Mouse (Mus musculus) bone marrow, adult 2 months (tissue): ENCODE measurements around the gene Tmf1. TPM values are rescaled to one million over a fixed set of nuclear protein-coding genes. Genes with fewer than 3 reads are reported as not detected.

Experiments
- H3K27ac ChIP-seq: fragments of 200-500 bp; 2 replicates; pipeline ENCODE4 v1.5.1; 2012; ENCODE audit warnings: low read depth, mild to moderate bottlenecking, control low read depth, inconsistent platforms, low read length; ENCODE audit not compliant: control insufficient read depth, poor library complexity, insufficient read depth
- H3K4me1 ChIP-seq: fragments of 200-500 bp; 2 replicates; pipeline ENCODE4 v1.6.1; 2011; ENCODE audit warnings: low read length; ENCODE audit not compliant: control insufficient read depth, insufficient read depth
- H3K4me3 ChIP-seq: fragments of 200-500 bp; replicated peaks from 2 replicates; pipeline ENCODE3; 2011; ENCODE audit warnings: mild to moderate bottlenecking, low read depth, low read length, control low read depth; ENCODE audit not compliant: control insufficient read depth
- CTCF ChIP-seq: fragments of 200-500 bp; IDR thresholded peaks from 2 replicates; pipeline ENCODE4 v1.5.1; 2011; ENCODE audit warnings: low read length, control low read depth; ENCODE audit not compliant: control insufficient read depth, insufficient read depth
- POLR2A ChIP-seq: fragments of 200-500 bp; IDR thresholded peaks from 2 replicates; pipeline ENCODE4 v1.6.1; 2011; ENCODE audit warnings: low read depth, mild to moderate bottlenecking, control low read depth, low read length, borderline replicate concordance; ENCODE audit not compliant: control insufficient read depth
- WGBS: fragments of 180-500 bp; shearing (Covaris S2); methylation state at CpG from one replicate; pipeline ENCODE4 v1.1.7; 2018; 5-methylcytosine and 5-hydroxymethylcytosine counted together
- polyA plus RNA-seq: library from polyadenylated mRNA; stranded (reverse); fragments of >200 nt; gene quantifications from 2 replicates; pipeline ENCODE4 v1.2.4, GENCODE M21; 2011; ENCODE audit warnings: low replicate concordance; ENCODE audit not compliant: missing spikeins, insufficient read depth, insufficient read length

Tmf1 gene
- polyA plus RNA-seq, 1 experiment, result 36.2 TPM

DNA sequence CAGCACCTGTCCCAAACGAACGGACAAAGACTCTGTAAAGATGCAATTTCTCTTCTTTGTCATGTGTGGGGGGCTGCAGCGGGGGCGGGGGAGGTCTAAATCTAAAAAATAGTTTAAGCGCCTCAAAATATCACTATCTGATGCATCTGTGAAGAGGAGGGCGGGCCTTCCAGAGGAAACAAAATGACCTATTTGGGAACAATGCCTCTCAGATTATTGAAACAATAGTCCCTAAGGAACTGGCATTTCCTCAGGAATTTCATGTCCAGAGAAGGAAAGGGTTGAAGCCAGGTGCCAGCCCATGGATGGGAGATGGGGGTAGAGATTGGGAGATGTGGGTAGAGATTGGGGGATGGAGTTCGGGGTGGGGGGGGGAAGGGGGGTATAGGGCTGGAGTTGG lies 37.1 kb downstream of the Tmf1 start:
- WGBS, result 87% methylated on average over 7 of the region's 7 CpGs
- Histone ChIP-seq H3K27ac (no peak overlapping the region), H3K4me3 (no peak overlapping the region), H3K4me1 (no peaks in the 10 kb centered on the region)
- TF ChIP-seq POLR2A (no peak), CTCF (no peak)

DNA sequence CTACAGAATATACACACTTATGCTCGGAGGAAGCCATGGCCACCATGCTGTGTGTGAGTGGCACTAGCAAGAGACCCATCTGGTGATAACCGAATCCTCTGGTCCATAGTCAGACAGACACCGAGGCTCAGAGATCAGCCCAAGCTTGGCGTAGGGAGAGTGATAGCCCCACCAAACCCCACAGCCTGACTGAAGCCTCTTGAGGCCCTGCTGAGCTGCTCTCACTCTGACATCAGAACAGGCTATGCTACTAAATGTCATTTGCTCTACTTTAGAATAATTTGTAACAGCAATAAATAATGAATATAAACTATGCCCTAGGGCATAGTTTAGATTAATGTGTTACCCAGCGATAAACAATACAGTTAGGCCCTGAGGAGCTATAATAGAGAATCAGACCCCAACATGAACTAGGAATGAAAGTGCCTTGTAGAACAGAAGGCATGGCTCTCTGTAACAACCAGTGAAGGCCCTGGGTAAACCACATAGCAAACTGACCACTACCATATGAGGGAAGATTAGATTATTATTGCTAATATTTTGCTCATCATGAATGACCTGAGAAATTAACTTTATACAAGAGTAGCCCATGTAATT lies 46.1 kb downstream of the Tmf1 start:
- no peak for TF ChIP-seq CTCF
- TF ChIP-seq POLR2A, result no peak
- Histone ChIP-seq H3K4me1 (no peaks in the 10 kb centered on the region), H3K4me3 (no peak overlapping the region), H3K27ac (no peak overlapping the region)
- 84% methylated on average over 5 of the region's 5 CpGs for WGBS

DNA sequence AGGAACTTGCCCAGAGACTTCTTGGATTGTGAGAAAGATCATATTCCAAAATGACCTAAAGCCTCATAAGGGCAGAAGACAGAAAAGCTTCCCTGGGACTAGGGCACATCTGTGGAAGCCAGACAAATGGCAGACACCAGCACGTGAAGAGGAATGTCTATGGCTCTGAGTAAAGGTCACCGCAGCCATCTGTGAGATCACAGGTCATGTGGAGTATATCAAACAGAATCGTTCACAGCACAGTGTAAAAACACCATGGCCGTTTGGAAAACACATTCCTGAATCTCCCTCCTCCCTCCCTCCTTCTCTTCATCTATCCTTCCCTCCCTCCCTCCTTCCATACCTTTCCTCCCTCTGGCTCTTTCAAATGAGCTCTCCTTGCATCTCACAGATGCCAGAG lies 47.1 kb downstream of the Tmf1 start:
- TF ChIP-seq CTCF (no peak), POLR2A (no peak)
- Histone ChIP-seq H3K4me1 (no peaks in the 10 kb centered on the region), H3K27ac (no peak overlapping the region), H3K4me3 (no peak overlapping the region)
- WGBS, result 83% methylated on average over 4 of the region's 4 CpGs

DNA sequence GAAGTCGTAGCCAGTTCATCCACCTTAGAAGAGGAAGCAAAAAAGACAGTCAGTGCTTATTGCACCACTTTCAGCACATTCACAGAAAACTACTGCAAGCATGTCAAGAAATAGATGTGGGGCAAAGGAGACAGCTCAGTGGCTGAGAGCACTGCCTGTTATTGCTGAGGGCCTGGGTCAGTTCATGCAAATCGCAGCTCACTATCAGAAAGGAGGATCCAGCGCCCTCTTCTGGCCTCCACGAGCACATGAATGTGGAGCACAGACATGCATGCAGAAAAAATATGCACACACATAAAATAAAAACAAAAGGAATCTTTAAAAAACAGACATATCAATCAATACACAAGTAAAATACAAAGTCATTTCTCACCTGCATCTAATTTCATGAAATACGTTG lies 47.9 kb downstream of the Tmf1 start:
- Histone ChIP-seq H3K27ac (no peak overlapping the region), H3K4me3 (no peak overlapping the region), H3K4me1 (no peaks in the 10 kb centered on the region)
- TF ChIP-seq CTCF, result peak; percentile 45; the same call in 1 of the 2 replicates
- TF ChIP-seq POLR2A, result no peak
- 81% methylated on average over 5 of the region's 5 CpGs for WGBS

DNA sequence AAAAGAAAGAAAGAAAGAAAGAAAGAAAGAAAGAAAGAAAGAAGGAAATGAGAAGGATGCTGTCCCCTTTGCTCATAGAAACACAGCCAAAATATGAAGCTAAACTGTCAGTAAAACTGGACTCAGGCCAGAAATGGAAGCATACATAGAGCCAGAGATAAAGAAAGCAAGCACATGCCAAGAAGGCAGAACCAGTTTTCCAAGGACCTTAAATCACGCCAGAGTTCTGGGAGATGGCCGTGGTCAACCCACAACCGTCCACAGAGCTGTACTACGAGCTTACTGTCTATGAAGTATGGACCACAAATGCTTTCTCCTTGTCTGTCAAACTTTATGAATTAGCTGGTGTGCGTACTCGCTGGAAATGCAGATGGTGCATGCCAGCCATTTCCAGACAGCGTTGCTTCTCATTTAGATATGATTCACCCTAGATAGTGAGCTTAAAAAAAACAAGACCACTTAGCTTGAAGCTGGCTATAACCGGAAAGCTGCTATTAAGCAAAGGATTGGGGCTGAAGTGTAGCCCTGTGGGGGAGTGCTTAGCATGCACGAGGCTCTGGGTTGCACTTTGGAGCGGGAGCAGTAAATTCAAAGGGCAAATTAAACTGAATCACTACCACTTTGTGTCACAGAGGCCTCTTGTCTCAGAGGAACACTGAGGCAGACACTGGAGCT lies 54.4 kb downstream of the Tmf1 start:
- Histone ChIP-seq H3K4me1 (no peaks in the 10 kb centered on the region), H3K27ac (no peak overlapping the region), H3K4me3 (no peak overlapping the region)
- no peak for TF ChIP-seq CTCF
- no peak for TF ChIP-seq POLR2A
- 80% methylated on average over 10 of the region's 10 CpGs for WGBS

DNA sequence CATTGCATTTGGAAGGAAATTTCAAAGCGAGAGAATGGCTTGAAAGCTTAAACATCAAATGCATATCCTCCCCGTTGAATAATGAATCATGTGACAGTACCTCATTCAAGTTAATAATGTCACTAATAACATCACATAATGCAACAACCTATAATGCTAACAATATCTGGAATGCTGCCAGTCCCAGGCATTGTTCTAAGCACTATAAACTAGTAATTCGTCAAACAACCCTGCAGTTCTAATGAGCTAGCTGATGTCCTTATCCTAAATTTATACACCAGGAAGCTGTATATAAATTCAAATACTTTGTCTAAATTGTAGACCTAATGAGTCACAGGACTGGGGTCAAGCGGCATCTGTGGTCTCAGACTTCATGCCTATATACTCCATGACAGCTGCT lies 58.0 kb downstream of the Tmf1 start:
- TF ChIP-seq POLR2A (no peak), CTCF (no peak)
- Histone ChIP-seq H3K4me1 (no peaks in the 10 kb centered on the region), H3K27ac (no peak overlapping the region), H3K4me3 (no peak overlapping the region)
- 85% methylated on average over 4 of the region's 4 CpGs for WGBS

DNA sequence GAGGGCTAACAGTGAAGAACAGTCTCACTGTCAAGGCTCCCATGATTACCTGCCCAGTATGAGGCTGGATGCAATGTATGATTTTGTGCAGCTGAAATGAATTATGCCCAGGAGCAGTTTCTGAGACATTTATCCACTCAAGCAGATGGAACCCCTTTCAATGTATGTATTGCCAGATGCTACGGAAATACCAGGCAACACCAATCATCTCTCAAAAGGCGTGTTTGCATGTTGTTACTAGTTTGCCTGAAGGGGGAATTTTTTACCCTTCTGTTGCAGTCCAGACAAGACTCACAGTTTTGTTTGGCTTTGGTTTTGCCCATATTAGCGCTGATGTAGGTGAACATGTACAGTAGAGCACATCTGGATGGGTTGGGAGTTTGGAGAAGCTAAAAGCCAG lies 60.6 kb downstream of the Tmf1 start:
- no peaks in the 10 kb centered on the region for H3K4me1 ChIP-seq
- 88% methylated on average over 3 of the region's 3 CpGs for WGBS

DNA sequence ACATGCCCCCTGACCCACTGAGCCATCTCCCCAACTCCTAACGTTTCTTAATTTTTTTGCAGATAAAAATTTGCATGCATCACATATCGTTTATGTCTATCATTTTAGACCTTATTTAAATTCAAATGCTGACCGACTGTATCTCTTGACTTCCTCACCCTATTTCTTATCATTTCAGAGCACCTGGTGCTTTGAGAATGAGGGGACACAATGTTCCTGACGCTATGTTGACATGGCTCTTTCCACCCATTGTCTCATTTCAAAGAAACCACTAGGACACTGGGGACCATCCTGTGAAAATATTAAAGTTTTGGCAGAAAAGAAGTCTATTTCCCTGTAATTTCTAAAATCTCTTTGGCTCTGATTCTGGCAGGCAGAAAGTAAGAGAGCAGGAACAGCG lies 62.0 kb downstream of the Tmf1 start:
- TF ChIP-seq POLR2A, result no peak
- TF ChIP-seq CTCF, result no peak
- H3K4me1 ChIP-seq, result no peaks in the 10 kb centered on the region
- H3K4me3 ChIP-seq, result no peak overlapping the region
- no peak overlapping the region for H3K27ac ChIP-seq
- WGBS, result 68% methylated on average over 5 of the region's 5 CpGs

More for the DNA sequence above, 60.6 kb downstream of the Tmf1 start:
- no peak overlapping the region for H3K4me3 ChIP-seq
- H3K27ac ChIP-seq, result no peak overlapping the region
- TF ChIP-seq POLR2A, result no peak
- TF ChIP-seq CTCF, result no peak
